Mouse (Mus musculus) lung, postnatal 0 days (tissue): ENCODE data around the gene C3ar1.

ENCODE experiments used
- CTCF ChIP-seq: IDR thresholded peaks from 2 replicates; pipeline ENCODE4 v1.5.1; 2016; ENCODE audit warnings: antibody characterized with exemption, mild to moderate bottlenecking
- EP300 ChIP-seq: IDR thresholded peaks from 2 replicates; pipeline ENCODE4 v1.6.1; 2016; ENCODE audit warnings: antibody characterized with exemption, mild to moderate bottlenecking, control low read depth

GRCm38 (mm10) chr6:122801301-122801800 is 54.6 kb downstream of the C3ar1 start, which contains the start of gene Slc2a3:
- TF ChIP-seq CTCF (no peak), EP300 (no peak)
